Mouse (Mus musculus) forebrain, embryonic 16.5 days (tissue): ENCODE measurements around the gene Krba1. TPM values are rescaled to one million over a fixed set of nuclear protein-coding genes. Genes with fewer than 3 reads are reported as not detected.

Experiments
- ATAC-seq: fragments of 200-750 bp; cut with Nextera tagmentation; 2 replicates; pipeline ENCODE4 v1.8.0; 2017; ENCODE audit warnings: mild to moderate bottlenecking, moderate library complexity
- H3K27ac ChIP-seq: fragments of 300-500 bp; sonication (generic); 2 replicates; pipeline ENCODE4 v1.5.1; 2014; ENCODE audit warnings: low read length, control low read depth
- H3K27me3 ChIP-seq: fragments of 300-500 bp; sonication (generic); replicated peaks from 2 replicates; pipeline ENCODE4 v1.6.1; 2014; ENCODE audit warnings: low read length; ENCODE audit not compliant: control insufficient read depth, insufficient read depth
- H3K36me3 ChIP-seq: fragments of 300-500 bp; sonication (generic); 2 replicates; pipeline ENCODE4 v1.6.1; 2014; ENCODE audit not compliant: control insufficient read depth, insufficient read depth
- H3K4me1 ChIP-seq: fragments of 300-500 bp; sonication (generic); replicated peaks from 2 replicates; pipeline ENCODE4 v1.6.1; 2014; ENCODE audit warnings: low read length; ENCODE audit not compliant: control insufficient read depth, insufficient read depth
- H3K4me2 ChIP-seq: fragments of 300-500 bp; sonication (generic); 2 replicates; pipeline ENCODE4 v1.6.1; 2014; ENCODE audit warnings: mild to moderate bottlenecking, low read length, control low read depth
- H3K4me3 ChIP-seq: fragments of 300-500 bp; sonication (generic); replicated peaks from 2 replicates; pipeline ENCODE4 v1.5.1; 2014; ENCODE audit warnings: mild to moderate bottlenecking, low read length, control low read depth
- H3K9ac ChIP-seq: fragments of 300-500 bp; sonication (generic); replicated peaks from 2 replicates; pipeline ENCODE4 v1.6.1; 2014; ENCODE audit warnings: low read depth, low read length, control low read depth
- H3K9me3 ChIP-seq: fragments of 300-500 bp; sonication (generic); 2 replicates; pipeline ENCODE4 v1.6.1; 2016; ENCODE audit warnings: low read length; ENCODE audit not compliant: control insufficient read depth
- WGBS: fragments of 180-500 bp; shearing (Covaris S2); extraction: QIAGEN DNeasy Blood & Tissue Kit; methylation state at CpG from one replicate; pipeline ENCODE4 v1.1.7; 2014; 5-methylcytosine and 5-hydroxymethylcytosine counted together
- polyA plus RNA-seq: library from polyadenylated mRNA; unstranded; fragments of >200 nt; fragmentation: Nextera tagmentation; extraction: Ambion mirVana; gene quantifications from 2 replicates; pipeline ENCODE4 v1.2.1, GENCODE M21; 2015

Gene Krba1
- polyA plus RNA-seq, 1 experiment from 2014 or later: 30.9 TPM

- WGBS: 90% methylated on average over 5 of the region's 5 CpGs
Measured at GRCm38 (mm10) chr6:48404071-48404470, 8.7 kb downstream of the Krba1 start.

DNA sequence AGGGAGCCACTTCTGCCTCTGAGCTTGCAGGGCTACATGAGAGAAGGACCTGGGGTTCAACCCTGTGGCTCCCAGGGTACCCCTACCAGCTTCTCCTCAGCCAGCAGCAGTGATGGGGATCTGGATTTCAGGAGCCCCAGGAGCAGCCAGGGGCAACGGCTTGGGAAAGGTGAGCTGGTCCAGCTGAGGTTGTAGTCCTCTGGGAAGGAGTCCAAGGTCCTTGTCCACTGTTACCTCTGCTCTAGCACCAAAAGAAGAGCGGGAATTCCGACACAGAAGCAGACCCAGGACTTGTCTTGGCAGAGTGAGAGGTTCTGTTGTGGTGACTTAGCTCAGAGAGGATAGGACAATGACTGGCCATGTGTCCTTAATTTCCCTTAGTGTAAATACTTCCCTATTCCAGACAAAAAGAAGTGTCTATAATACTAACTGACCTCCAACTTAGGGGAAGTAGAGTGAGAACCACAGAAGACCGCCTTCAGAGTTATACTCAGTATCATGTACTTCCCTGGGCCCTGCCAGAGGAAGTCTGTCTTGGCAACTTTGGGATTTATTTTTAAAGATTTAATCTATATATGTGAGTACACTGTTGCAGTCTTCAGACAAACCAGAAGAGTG lies 14.4 kb downstream of the Krba1 start:
- Histone ChIP-seq H3K27ac (no peak overlapping the region), H3K36me3 (peaks cover 59% of the 10 kb centered on the region), H3K9ac (no peak overlapping the region), H3K27me3 (no peaks in the 10 kb centered on the region), H3K4me1 (no peaks in the 10 kb centered on the region), H3K4me3 (no peak overlapping the region), H3K4me2 (no peak overlapping the region), H3K9me3 (no peaks in the 10 kb centered on the region)
- WGBS: 97% methylated on average over 4 of the region's 4 CpGs
- ATAC-seq: no peak

More at GRCm38 (mm10) chr6:48404071-48404470, 8.7 kb downstream of the Krba1 start:
- Histone ChIP-seq H3K9ac (no peak overlapping the region), H3K4me1 (no peaks in the 10 kb centered on the region), H3K4me2 (no peak overlapping the region), H3K4me3 (no peak overlapping the region), H3K36me3 (peaks cover 22% of the 10 kb centered on the region), H3K9me3 (no peaks in the 10 kb centered on the region), H3K27ac (no peak overlapping the region), H3K27me3 (no peaks in the 10 kb centered on the region)
- ATAC-seq: no peak

DNA sequence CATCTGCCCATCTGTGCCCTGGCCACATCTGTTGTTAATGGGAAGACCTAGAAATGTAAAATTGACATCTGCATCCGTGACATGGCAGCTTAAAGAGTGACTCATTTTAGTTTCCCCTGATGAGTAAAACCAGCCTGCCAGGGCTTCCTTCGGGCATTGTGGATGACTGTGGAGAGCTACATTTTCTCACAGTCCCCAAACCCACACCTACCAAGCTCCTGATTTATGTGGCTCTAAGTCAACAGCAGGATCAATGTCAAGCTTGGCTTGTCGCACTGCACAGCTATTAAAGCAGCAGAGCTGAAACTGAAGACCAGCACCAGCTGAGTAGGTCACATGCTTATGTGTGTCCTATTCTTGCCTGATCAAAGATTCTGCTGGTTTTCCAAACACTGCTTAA lies 15.2 kb downstream of the Krba1 start:
- no peaks in the 10 kb centered on the region for H3K9me3 ChIP-seq
- 89% methylated on average over 3 of the region's 3 CpGs for WGBS

DNA sequence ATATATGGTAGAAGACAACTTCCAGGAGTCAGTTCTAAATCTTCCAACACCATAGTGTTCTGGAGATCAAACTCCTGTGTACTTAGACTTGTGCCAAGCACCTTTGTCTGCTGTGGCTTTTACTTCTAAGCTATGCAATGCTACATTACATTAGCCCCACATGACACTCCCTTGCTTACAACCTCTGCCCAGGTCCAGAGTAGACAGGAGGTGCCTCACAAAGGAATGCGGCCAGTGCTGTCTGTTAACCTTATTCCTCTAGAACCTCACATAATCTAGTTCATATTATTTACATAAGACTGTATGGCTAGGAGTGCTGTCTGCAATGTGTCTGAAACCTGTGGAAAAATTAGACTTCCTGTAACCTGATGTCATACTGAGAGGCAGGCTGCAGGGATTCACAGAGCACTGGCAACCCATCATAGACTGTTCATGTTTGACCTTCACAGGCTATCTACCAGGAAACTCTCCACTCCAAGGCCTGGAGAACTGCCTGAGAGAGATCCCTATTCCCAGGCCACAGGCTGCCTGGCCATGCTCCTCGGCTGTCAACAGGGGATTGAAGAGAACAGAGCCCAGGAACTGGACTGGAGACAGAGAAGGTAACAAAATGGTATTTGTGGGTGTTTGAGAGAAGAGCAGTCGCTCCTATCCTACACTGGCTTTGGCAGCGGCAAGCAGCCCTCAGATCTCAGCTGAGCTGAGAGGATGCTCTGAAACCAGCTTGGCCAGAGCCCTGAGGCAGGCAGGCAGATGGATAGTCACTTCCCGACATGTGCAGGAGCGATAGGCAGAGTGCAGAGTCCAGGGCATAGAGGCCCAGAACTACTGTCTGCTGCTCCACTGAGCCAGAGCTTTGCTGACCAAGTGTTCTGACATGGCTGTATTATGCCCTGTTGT lies 16.1 kb downstream of the Krba1 start:
- Histone ChIP-seq H3K27ac (no peak overlapping the region), H3K4me2 (no peak overlapping the region), H3K36me3 (peaks cover 55% of the 10 kb centered on the region), H3K9ac (no peak overlapping the region), H3K4me3 (no peak overlapping the region), H3K27me3 (no peaks in the 10 kb centered on the region), H3K9me3 (no peaks in the 10 kb centered on the region), H3K4me1 (no peaks in the 10 kb centered on the region)
- WGBS: 91% methylated on average over 6 of the region's 6 CpGs
- ATAC-seq: no peak

More for the DNA sequence above, 15.2 kb downstream of the Krba1 start:
- Histone ChIP-seq H3K27me3 (no peaks in the 10 kb centered on the region), H3K9ac (no peak overlapping the region), H3K4me3 (no peak overlapping the region), H3K27ac (no peak overlapping the region), H3K4me1 (no peaks in the 10 kb centered on the region), H3K4me2 (no peak overlapping the region), H3K36me3 (peaks cover 57% of the 10 kb centered on the region)
- no peak for ATAC-seq

DNA sequence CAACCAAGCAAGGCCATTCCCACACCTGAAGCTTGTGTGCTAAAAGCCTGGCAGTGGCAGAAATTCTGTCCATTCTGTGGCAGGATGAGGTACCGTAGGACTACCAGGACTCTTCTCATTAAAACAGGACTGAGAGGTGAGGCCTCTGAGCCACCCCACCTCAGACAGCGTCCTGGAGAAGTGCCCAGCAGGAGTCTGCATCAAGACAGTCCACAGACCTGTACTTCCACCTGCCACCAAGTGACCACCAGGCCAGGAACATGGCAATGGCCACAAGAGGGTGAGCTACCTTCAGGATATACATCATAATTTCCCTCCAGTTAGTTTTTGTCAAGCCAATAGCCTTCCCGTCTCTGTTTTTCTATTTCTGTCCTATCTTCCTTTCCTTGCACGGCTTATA lies 16.8 kb downstream of the Krba1 start:
- no peak for ATAC-seq
- H3K9ac ChIP-seq: no peak overlapping the region
- H3K27ac ChIP-seq: no peak overlapping the region
- H3K4me1 ChIP-seq: no peaks in the 10 kb centered on the region
- no peak overlapping the region for H3K4me3 ChIP-seq
- WGBS: 91% methylated on average over 4 of the region's 4 CpGs
- H3K9me3 ChIP-seq: no peaks in the 10 kb centered on the region
- H3K4me2 ChIP-seq: no peak overlapping the region
- H3K36me3 ChIP-seq: peaks cover 57% of the 10 kb centered on the region
- no peaks in the 10 kb centered on the region for H3K27me3 ChIP-seq

GRCm38 (mm10) chr6:48412662-48413061 lies 17.3 kb downstream of the Krba1 start:
- peaks cover 61% of the 10 kb centered on the region for H3K36me3 ChIP-seq
- no peak overlapping the region for H3K4me2 ChIP-seq
- H3K4me1 ChIP-seq: no peaks in the 10 kb centered on the region
- no peak overlapping the region for H3K9ac ChIP-seq
- WGBS: 86% methylated on average over 3 of the region's 3 CpGs
- H3K4me3 ChIP-seq: no peak overlapping the region
- no peak for ATAC-seq
- no peaks in the 10 kb centered on the region for H3K27me3 ChIP-seq
- no peak overlapping the region for H3K27ac ChIP-seq
- H3K9me3 ChIP-seq: no peaks in the 10 kb centered on the region

DNA sequence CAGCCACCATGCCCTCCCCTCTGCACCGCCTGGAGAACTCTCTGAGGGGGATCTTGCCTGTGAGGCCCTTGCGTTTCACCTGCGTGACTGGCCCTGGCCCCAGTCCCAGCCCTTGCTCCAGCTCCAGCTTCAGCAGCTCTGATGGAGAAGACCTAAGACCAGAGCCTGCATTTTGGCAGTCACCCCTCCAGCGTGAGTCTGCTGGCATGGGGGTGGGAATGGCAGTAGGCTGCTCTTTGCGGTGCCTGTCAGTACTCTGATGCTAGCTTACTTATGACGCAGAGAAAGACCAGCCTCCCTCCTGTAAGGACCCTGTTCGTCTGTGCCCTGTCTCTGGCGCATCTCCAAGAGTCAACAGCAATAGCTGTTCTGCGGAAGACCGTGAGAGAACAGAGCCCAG lies 17.7 kb downstream of the Krba1 start:
- ATAC-seq: peak; percentile 17; the same call in 1 of the 2 replicates
- H3K9me3 ChIP-seq: no peaks in the 10 kb centered on the region
- no peak overlapping the region for H3K9ac ChIP-seq
- H3K27me3 ChIP-seq: no peaks in the 10 kb centered on the region
- no peaks in the 10 kb centered on the region for H3K4me1 ChIP-seq
- H3K4me3 ChIP-seq: no peak overlapping the region
- WGBS: 77% methylated on average over 10 of the region's 10 CpGs
- H3K27ac ChIP-seq: no peak overlapping the region
- peaks cover 61% of the 10 kb centered on the region for H3K36me3 ChIP-seq
- H3K4me2 ChIP-seq: no peak overlapping the region

DNA sequence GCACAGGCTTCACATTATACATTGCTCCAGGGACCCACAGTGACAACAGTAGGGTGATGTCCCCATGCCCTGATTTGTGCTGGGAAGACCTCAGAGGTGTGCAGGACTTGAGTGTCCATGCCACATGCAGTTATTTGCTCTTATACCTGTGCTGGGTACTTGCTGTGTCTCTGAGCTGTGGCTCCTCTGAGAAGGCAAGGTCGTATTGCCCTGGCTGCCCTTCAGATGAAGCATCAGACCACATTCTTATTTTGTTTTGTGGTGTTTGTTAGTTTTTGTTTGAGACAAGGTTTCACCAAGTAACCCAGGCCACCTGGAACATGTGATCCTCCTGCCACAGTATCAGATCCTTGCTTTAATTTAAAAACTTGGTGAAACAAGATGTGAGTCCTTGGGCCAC lies 19.5 kb downstream of the Krba1 start:
- no peaks in the 10 kb centered on the region for H3K27me3 ChIP-seq
- H3K4me3 ChIP-seq: no peak overlapping the region
- H3K36me3 ChIP-seq: peaks cover 49% of the 10 kb centered on the region
- no peak overlapping the region for H3K9ac ChIP-seq
- 96% methylated on average over 1 of the region's 1 CpGs for WGBS
- no peak for ATAC-seq
- no peaks in the 10 kb centered on the region for H3K4me1 ChIP-seq
- no peak overlapping the region for H3K4me2 ChIP-seq
- no peak overlapping the region for H3K27ac ChIP-seq
- H3K9me3 ChIP-seq: no peaks in the 10 kb centered on the region

GRCm38 (mm10) chr6:48415636-48416035 lies 20.2 kb downstream of the Krba1 start:
- Histone ChIP-seq H3K9ac (no peak overlapping the region), H3K4me1 (no peaks in the 10 kb centered on the region), H3K36me3 (peaks cover 46% of the 10 kb centered on the region), H3K27ac (no peak overlapping the region), H3K4me2 (no peak overlapping the region), H3K27me3 (no peaks in the 10 kb centered on the region), H3K4me3 (no peak overlapping the region), H3K9me3 (no peaks in the 10 kb centered on the region)
- 93% methylated on average over 7 of the region's 7 CpGs for WGBS
- no peak for ATAC-seq
